Mouse (Mus musculus) MEL (cell line): ENCODE measurements around the gene Top2a. TPM values are rescaled to one million over a fixed set of nuclear protein-coding genes. Genes with fewer than 3 reads are reported as not detected.
A peak's percentile ranks its signal among the peaks of the same experiment; 100 is the strongest.

Experiments
- DNase-seq: peaks from one replicate; pipeline ENCODE4 v3.0.0; 2011; ENCODE audit warnings: low read depth, low spot score
- H3K27ac ChIP-seq: 2 replicates; pipeline ENCODE4 v1.5.1; 2012; ENCODE audit warnings: low read depth, mild to moderate bottlenecking, control low read depth, low read length, moderate library complexity; ENCODE audit not compliant: control insufficient read depth
- H3K27me3 ChIP-seq, 2 experiments: fragments of 150-350 bp in 1 of 2; sonication (generic) in 1 of 2; 2 replicates each; pipeline ENCODE4 v1.6.1; 2012; ENCODE audit warnings: low read length in 2 of 2, mild to moderate bottlenecking in 2 of 2, improper control_type of control experiment in 1 of 2, moderate library complexity in 1 of 2; ENCODE audit not compliant: insufficient read depth in 2 of 2, control insufficient read depth in 1 of 2
- H3K36me3 ChIP-seq, 2 experiments: 2 replicates each; pipeline ENCODE4 v1.6.1; 2012 to 2014; ENCODE audit warnings: low read length in 2 of 2, improper control_type of control experiment in 1 of 2, inconsistent platforms in 1 of 2, mild to moderate bottlenecking in 1 of 2; ENCODE audit not compliant: insufficient read depth in 2 of 2, control insufficient read depth in 1 of 2
- H3K4me1 ChIP-seq, 2 experiments: fragments of 150-350 bp in 1 of 2; sonication (generic) in 1 of 2; 2 replicates each; pipeline ENCODE4 v1.6.1; 2012; ENCODE audit warnings: low read length in 2 of 2, improper control_type of control experiment in 1 of 2, mild to moderate bottlenecking in 1 of 2; ENCODE audit not compliant: insufficient read depth in 2 of 2, control insufficient read depth in 1 of 2
- H3K4me3 ChIP-seq, 2 experiments: fragments of 150-350 bp in 1 of 2; sonication (generic) in 1 of 2; 2 replicates each; pipeline ENCODE4 v1.5.1; 2012; ENCODE audit warnings: low read depth in 2 of 2, low read length in 2 of 2, mild to moderate bottlenecking in 2 of 2, moderate library complexity in 2 of 2, control low read depth in 1 of 2, improper control_type of control experiment in 1 of 2; ENCODE audit not compliant: control insufficient read depth in 1 of 2, insufficient read depth in 1 of 2
- H3K79me2 ChIP-seq: 2 replicates; pipeline ENCODE4 v1.6.1; 2012; ENCODE audit warnings: mild to moderate bottlenecking, low read length, moderate library complexity; ENCODE audit not compliant: control insufficient read depth, poor library complexity, insufficient read depth
- H3K9ac ChIP-seq: 2 replicates; pipeline ENCODE4 v1.6.1; 2012; ENCODE audit warnings: low read depth, mild to moderate bottlenecking, control low read depth, low read length, moderate library complexity; ENCODE audit not compliant: control insufficient read depth, poor library complexity, severe bottlenecking
- H3K9me3 ChIP-seq: fragments of 150-350 bp; sonication (generic); replicated peaks from 2 replicates; pipeline ENCODE4 v1.6.1; 2012; ENCODE audit warnings: mild to moderate bottlenecking, low read length, improper control_type of control experiment, moderate library complexity; ENCODE audit not compliant: insufficient read depth
- CHD2 ChIP-seq: IDR thresholded peaks from 2 replicates; pipeline ENCODE4 v1.6.1; 2011; ENCODE audit warnings: low read length, improper control_type of control experiment
- CTCF ChIP-seq, 3 experiments: IDR thresholded peaks in 2 of 3; conservative IDR thresholded peaks in 1 of 3; 2 replicates each; pipeline ENCODE4 v1.5.1; 2011 to 2012; ENCODE audit warnings: low read length in 3 of 3, low read depth in 2 of 3, mild to moderate bottlenecking in 2 of 3, improper control_type of control experiment in 1 of 3, inconsistent platforms in 1 of 3, mixed read lengths in 1 of 3, moderate library complexity in 1 of 3; ENCODE audit not compliant: control insufficient read depth in 1 of 3, insufficient read depth in 1 of 3, poor library complexity in 1 of 3, severe bottlenecking in 1 of 3
- ELF1 ChIP-seq: IDR thresholded peaks from 2 replicates; pipeline ENCODE4 v1.6.1; 2014; ENCODE audit warnings: low read depth, mild to moderate bottlenecking, inconsistent platforms, low read length, improper control_type of control experiment, moderate library complexity
- GABPA ChIP-seq: IDR thresholded peaks from 2 replicates; pipeline ENCODE4 v1.6.1; 2012; ENCODE audit warnings: low read depth, mild to moderate bottlenecking, inconsistent platforms, low read length, improper control_type of control experiment, moderate library complexity
- MAFK ChIP-seq: IDR thresholded peaks from 2 replicates; pipeline ENCODE4 v1.6.1; 2011; ENCODE audit warnings: low read depth, mild to moderate bottlenecking, low read length, improper control_type of control experiment, borderline replicate concordance
- MAX ChIP-seq: IDR thresholded peaks from 2 replicates; pipeline ENCODE4 v1.6.1; 2011; ENCODE audit warnings: low read length, improper control_type of control experiment
- MAZ ChIP-seq: IDR thresholded peaks from 2 replicates; pipeline ENCODE4 v1.6.1; 2012; ENCODE audit warnings: low read depth, mild to moderate bottlenecking, inconsistent platforms, low read length, improper control_type of control experiment
- MEF2A ChIP-seq: IDR thresholded peaks from 2 replicates; pipeline ENCODE4 v1.6.1; 2014; ENCODE audit warnings: low read depth, mild to moderate bottlenecking, inconsistent platforms, low read length, improper control_type of control experiment; ENCODE audit not compliant: poor library complexity, insufficient replicate concordance, severe bottlenecking; ENCODE audit errors: extremely low read depth
- MYB ChIP-seq: IDR thresholded peaks from 2 replicates; pipeline ENCODE4 v1.6.1; 2011; ENCODE audit warnings: mild to moderate bottlenecking, low read depth, low read length, improper control_type of control experiment
- POLR2A ChIP-seq, 2 experiments: IDR thresholded peaks; 2 replicates each; pipeline ENCODE4 v1.6.1; 2011 to 2012; ENCODE audit warnings: low read length in 2 of 2, mild to moderate bottlenecking in 2 of 2, control low read depth in 1 of 2, improper control_type of control experiment in 1 of 2, low read depth in 1 of 2, moderate library complexity in 1 of 2; ENCODE audit not compliant: control insufficient read depth in 1 of 2, insufficient read depth in 1 of 2, poor library complexity in 1 of 2
- RAD21 ChIP-seq: IDR thresholded peaks from 2 replicates; pipeline ENCODE4 v1.6.1; 2011; ENCODE audit warnings: mild to moderate bottlenecking, low read depth, low read length, improper control_type of control experiment
- RCOR1 ChIP-seq: IDR thresholded peaks from 2 replicates; pipeline ENCODE4 v1.6.1; 2012; ENCODE audit warnings: low read depth, mild to moderate bottlenecking, inconsistent platforms, low read length, improper control_type of control experiment
- SIN3A ChIP-seq: IDR thresholded peaks from 2 replicates; pipeline ENCODE4 v1.6.1; 2012; ENCODE audit warnings: low read length, improper control_type of control experiment, inconsistent platforms
- SMC3 ChIP-seq: IDR thresholded peaks from 2 replicates; pipeline ENCODE4 v1.6.1; 2011; ENCODE audit warnings: low read depth, low read length, improper control_type of control experiment
- USF1 ChIP-seq: IDR thresholded peaks from 2 replicates; pipeline ENCODE4 v1.6.1; 2014; ENCODE audit warnings: low read depth, mild to moderate bottlenecking, inconsistent platforms, low read length, improper control_type of control experiment, moderate library complexity
- ZMIZ1 ChIP-seq: IDR thresholded peaks from 2 replicates; pipeline ENCODE4 v1.6.1; 2012; ENCODE audit warnings: low read depth, mild to moderate bottlenecking, inconsistent platforms, low read length, improper control_type of control experiment, moderate library complexity
- polyA plus RNA-seq, 2 experiments: library from polyadenylated mRNA; stranded (reverse) in 1 of 2; unstranded in 1 of 2; fragments of >175 nt in 1 of 2; fragments of >200 nt in 1 of 2; gene quantifications; 2 replicates each; pipeline versions ENCODE4 v1.2.1 to v1.2.4; 2012; ENCODE audit warnings: low replicate concordance in 2 of 2, low read depth in 1 of 2; ENCODE audit not compliant: insufficient read length in 2 of 2, insufficient read depth in 1 of 2, missing spikeins in 1 of 2
- total RNA-seq: library from RNA; depleted of rRNA; stranded (reverse); fragments of 300-350 nt; gene quantifications from 2 replicates; pipeline ENCODE4 v1.2.3, GENCODE M21; 2012

Gene Top2a
- total and polyA plus RNA-seq, 3 experiments: 395 to 643 (median 443) TPM

- DNase-seq: peak; percentile 45
- no peak overlapping the region for H3K27ac ChIP-seq
- TF ChIP-seq MAFK (peak; percentile 78), ZMIZ1 (no peak)
- H3K79me2 ChIP-seq: peaks cover 3% of the 10 kb centered on the region; the same call in 1 of the 2 replicates
- H3K9ac ChIP-seq: no peak overlapping the region
- no peaks in the 10 kb centered on the region for H3K9me3 ChIP-seq
- no peaks in the 10 kb centered on the region for H3K27me3 ChIP-seq
- H3K36me3 ChIP-seq: peaks cover 0 to 31% of the 10 kb centered on the region in 2 experiments; a peak in 2 of 4 replicates
- no peak overlapping the region for H3K4me3 ChIP-seq
- peaks cover 14 to 33% of the 10 kb centered on the region in 2 experiments for H3K4me1 ChIP-seq
These were observed 68.9 kb downstream of the Top2a start for GRCm38 (mm10) chr11:98954801-98955706.

DNA sequence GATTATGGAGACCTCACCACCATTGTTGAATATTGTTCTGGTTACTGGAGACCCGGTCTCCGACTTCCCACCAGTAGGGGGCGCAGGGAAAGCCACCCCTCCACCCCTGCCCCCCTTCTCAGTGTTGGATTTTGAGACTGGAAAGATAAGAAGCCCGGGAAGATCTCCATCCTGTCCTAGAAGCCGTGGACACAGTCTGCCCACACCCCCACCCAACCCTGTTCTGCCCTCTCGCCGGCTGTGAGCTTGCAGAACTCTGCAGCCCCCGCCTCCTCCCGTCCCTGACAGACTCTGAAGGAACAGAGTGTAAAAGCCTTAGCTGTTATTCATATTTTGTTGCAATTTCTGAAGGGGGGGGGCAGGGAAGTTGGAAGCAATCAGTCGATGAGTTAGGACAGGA, 69.6 kb downstream of the Top2a start:
- Histone ChIP-seq H3K4me3 (no peak overlapping the region), H3K4me1 (peaks cover 20 to 40% of the 10 kb centered on the region in 2 experiments), H3K36me3 (peaks cover 0 to 38% of the 10 kb centered on the region in 2 experiments; a peak in 2 of 4 replicates), H3K9ac (no peak overlapping the region), H3K79me2 (0 out of 2 replicates have a peak, but pooled peaks cover 2% of the 10 kb centered on the region), H3K27ac (no peak overlapping the region), H3K9me3 (no peaks in the 10 kb centered on the region), H3K27me3 (no peaks in the 10 kb centered on the region)
- TF ChIP-seq USF1: no peak
- TF ChIP-seq POLR2A (IDR thresholded peaks at IDR 0.05; ENCODE audit: control insufficient read depth in 1 of 2, insufficient read depth in 1 of 2, low read depth in 1 of 2, low read length in 2 of 2, poor library complexity in 1 of 2): no peak
- TF ChIP-seq MYB: no peak
- TF ChIP-seq RAD21: 0 out of 2 replicates have a peak, but pooled peaks have one; percentile 5
- TF ChIP-seq SMC3: peak; percentile 44
- no peak for TF ChIP-seq MAX
- no peak for TF ChIP-seq ZMIZ1
- no peak for TF ChIP-seq ELF1
- no peak for TF ChIP-seq GABPA
- no peak for TF ChIP-seq CHD2
- no peak for TF ChIP-seq MEF2A
- TF ChIP-seq SIN3A: peak; percentile 45; the same call in 1 of the 2 replicates
- TF ChIP-seq RCOR1: no peak
- TF ChIP-seq MAZ: peak; percentile 90
- TF ChIP-seq CTCF (IDR thresholded peaks at IDR 0.05 in 2 of 3, conservative IDR thresholded peaks at IDR 0.05 in 1 of 3; ENCODE audit: control insufficient read depth in 1 of 3, insufficient read depth in 1 of 3, low read depth in 2 of 3, low read length in 3 of 3, poor library complexity in 1 of 3, severe bottlenecking in 1 of 3): peak; percentile 52 to 94 (median 77)
- TF ChIP-seq MAFK: no peak
- DNase-seq: peak; percentile 64
